Mouse (Mus musculus) limb, embryonic 10.5 days (tissue): Measurements from ENCODE around the gene Ank3. TPM values are rescaled to one million over a fixed set of nuclear protein-coding genes. Genes with fewer than 3 reads are reported as not detected.

Source experiments
- DNase-seq: peaks from one replicate; pipeline ENCODE4 v3.0.0-alpha.2; 2017; ENCODE audit warnings: low spot score
- H3K27ac ChIP-seq: fragments of 300-500 bp; sonication (generic); 2 replicates; pipeline ENCODE4 v1.5.1; 2016; ENCODE audit warnings: mild to moderate bottlenecking
- H3K27me3 ChIP-seq: fragments of 300-500 bp; sonication (generic); 2 replicates; pipeline ENCODE4 v1.6.1; 2016; ENCODE audit warnings: low read depth, mild to moderate bottlenecking; ENCODE audit not compliant: poor library complexity, severe bottlenecking
- H3K36me3 ChIP-seq: fragments of 300-500 bp; sonication (generic); 2 replicates; pipeline ENCODE4 v1.6.1; 2016; ENCODE audit warnings: mild to moderate bottlenecking, moderate library complexity
- H3K4me1 ChIP-seq: fragments of 300-500 bp; sonication (generic); 2 replicates; pipeline ENCODE4 v1.6.1; 2016
- H3K4me3 ChIP-seq: fragments of 300-500 bp; sonication (generic); 2 replicates; pipeline ENCODE4 v1.5.1; 2016; ENCODE audit warnings: mild to moderate bottlenecking, moderate library complexity
- H3K9me3 ChIP-seq: fragments of 300-500 bp; sonication (generic); replicated peaks from 2 replicates; pipeline ENCODE4 v1.6.1; 2016; ENCODE audit warnings: mild to moderate bottlenecking
- WGBS: fragments of 180-500 bp; shearing (Covaris S2); methylation state at CpG from one replicate; pipeline ENCODE4 v1.1.7; 2016; 5-methylcytosine and 5-hydroxymethylcytosine counted together
- polyA plus RNA-seq: library from polyadenylated mRNA; unstranded; fragments of >200 nt; fragmentation: Nextera tagmentation; extraction: Ambion mirVana; gene quantifications from 2 replicates; pipeline ENCODE4 v1.2.1, GENCODE M21; 2016

Gene Ank3
- polyA plus RNA-seq, 1 experiment from 2014 or later = 26.1 TPM

DNA sequence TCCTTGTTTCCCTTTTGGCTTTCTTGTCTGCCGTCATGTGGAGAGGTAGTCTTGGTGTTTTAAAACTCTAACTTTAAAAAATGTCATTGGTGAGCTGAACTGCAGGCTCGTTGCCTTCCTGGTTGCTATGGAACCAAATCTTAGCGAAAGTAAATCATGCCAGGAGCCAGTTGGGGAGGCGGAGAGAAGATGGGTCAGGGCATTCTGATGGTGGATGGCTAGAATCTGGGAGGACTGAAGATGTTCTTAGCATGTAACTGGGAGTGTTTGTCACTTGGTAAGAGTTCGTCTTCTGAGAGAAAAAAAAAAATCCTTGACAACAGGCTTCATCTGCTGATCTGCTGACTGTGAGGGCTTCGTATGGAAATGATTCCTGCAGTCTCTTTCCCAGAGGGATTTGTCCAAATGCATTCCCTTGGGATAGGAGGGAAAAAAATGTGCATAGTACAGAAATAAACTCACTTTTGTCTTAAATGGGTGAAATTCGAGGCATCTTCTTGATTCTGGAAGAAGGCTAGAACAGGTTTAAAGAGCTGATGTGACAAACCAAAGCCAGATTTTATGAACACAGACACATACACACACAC lies 232.3 kb downstream of the Ank3 start:
- 59% methylated on average over 7 of the region's 7 CpGs for WGBS
- DNase-seq = no peak
- H3K4me3 ChIP-seq = no peak overlapping the region
- no peak overlapping the region for H3K27ac ChIP-seq
- H3K9me3 ChIP-seq = no peaks in the 10 kb centered on the region
- no peaks in the 10 kb centered on the region for H3K36me3 ChIP-seq
- H3K27me3 ChIP-seq = no peaks in the 10 kb centered on the region
- H3K4me1 ChIP-seq = peaks cover 19% of the 10 kb centered on the region; the same call in 1 of the 2 replicates

GRCm38 (mm10) chr10:69632885-69633284 lies 234.3 kb downstream of the Ank3 start:
- H3K4me3 ChIP-seq = no peak overlapping the region
- peaks cover 20% of the 10 kb centered on the region for H3K4me1 ChIP-seq
- no peaks in the 10 kb centered on the region for H3K27me3 ChIP-seq
- H3K27ac ChIP-seq = no peak overlapping the region
- no peaks in the 10 kb centered on the region for H3K36me3 ChIP-seq
- 91% methylated on average over 8 of the region's 8 CpGs for WGBS
- no peaks in the 10 kb centered on the region for H3K9me3 ChIP-seq
- no peak for DNase-seq

DNA sequence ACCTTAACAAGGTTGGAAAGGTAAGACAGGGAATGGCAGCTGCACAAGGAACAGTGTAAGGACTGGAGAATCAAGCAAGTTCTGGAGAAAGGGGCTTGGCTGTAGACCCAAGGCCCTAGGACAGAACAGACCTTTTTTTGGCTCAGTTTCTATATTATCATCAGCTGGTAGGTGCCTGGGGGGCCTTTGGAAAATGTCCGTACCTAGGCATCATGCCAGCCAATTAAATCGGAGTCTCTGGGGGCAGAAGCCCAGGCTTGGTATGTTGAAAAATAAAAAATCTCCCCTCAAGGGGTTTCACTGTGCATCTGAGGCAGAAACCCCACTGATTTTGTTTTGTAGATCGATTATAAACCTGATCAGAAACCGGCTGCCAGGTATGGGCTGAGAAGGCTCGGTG lies 236.3 kb downstream of the Ank3 start:
- no peaks in the 10 kb centered on the region for H3K27me3 ChIP-seq
- WGBS = 89% methylated on average over 5 of the region's 5 CpGs
- H3K4me1 ChIP-seq = peaks cover 15% of the 10 kb centered on the region; the same call in 1 of the 2 replicates
- no peaks in the 10 kb centered on the region for H3K9me3 ChIP-seq
- H3K36me3 ChIP-seq = no peaks in the 10 kb centered on the region
- DNase-seq = no peak
- no peak overlapping the region for H3K4me3 ChIP-seq
- H3K27ac ChIP-seq = no peak overlapping the region

DNA sequence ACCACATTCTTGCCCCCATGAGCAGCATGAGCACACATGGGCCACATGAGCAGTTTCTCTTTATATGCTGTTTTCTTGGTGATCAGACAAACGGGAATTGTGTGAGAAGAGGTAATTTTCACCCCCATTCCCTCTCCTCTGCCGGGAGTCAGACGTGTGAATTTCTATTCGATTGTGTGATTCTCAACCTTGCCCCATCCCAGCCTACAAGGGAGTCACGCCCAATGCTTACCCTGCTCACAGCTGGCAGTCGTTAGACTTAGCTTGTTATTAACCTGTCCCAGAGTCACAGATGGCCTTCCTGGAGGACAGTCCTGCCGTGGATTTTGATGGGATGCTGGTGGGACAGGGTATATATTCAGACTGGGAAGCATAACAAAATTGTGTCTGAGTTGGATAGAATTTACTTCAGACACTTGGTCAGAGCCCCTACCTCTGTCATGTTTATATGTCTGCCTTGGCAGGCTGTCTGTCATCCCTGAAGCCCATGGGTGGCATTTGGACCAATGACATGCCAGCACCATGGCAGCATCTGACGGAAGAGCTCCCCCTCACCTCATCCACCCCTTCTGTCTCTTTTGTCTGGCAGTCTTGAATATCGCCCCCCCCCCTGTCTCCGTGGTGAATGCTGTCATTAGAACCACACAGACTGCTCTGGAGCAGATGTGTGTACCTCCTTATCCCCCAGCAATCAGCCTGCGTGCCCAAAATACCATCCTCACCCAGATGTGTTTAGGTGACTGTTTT lies 237.5 kb downstream of the Ank3 start:
- 49% methylated on average over 11 of the region's 11 CpGs for WGBS
- no peak overlapping the region for H3K4me3 ChIP-seq
- H3K36me3 ChIP-seq = no peaks in the 10 kb centered on the region
- no peak overlapping the region for H3K27ac ChIP-seq
- H3K4me1 ChIP-seq = peaks cover 10% of the 10 kb centered on the region; the same call in 1 of the 2 replicates
- H3K27me3 ChIP-seq = no peaks in the 10 kb centered on the region
- DNase-seq = no peak
- no peaks in the 10 kb centered on the region for H3K9me3 ChIP-seq

- Histone ChIP-seq H3K4me1 (peaks cover 13% of the 10 kb centered on the region; the same call in 1 of the 2 replicates), H3K36me3 (no peaks in the 10 kb centered on the region), H3K9me3 (no peaks in the 10 kb centered on the region), H3K27ac (no peak overlapping the region), H3K27me3 (no peaks in the 10 kb centered on the region), H3K4me3 (no peak overlapping the region)
- no peak for DNase-seq
- WGBS = 93% methylated on average over 6 of the region's 6 CpGs
Measured at GRCm38 (mm10) chr10:69639138-69639537, 240.6 kb downstream of the Ank3 start.

DNA sequence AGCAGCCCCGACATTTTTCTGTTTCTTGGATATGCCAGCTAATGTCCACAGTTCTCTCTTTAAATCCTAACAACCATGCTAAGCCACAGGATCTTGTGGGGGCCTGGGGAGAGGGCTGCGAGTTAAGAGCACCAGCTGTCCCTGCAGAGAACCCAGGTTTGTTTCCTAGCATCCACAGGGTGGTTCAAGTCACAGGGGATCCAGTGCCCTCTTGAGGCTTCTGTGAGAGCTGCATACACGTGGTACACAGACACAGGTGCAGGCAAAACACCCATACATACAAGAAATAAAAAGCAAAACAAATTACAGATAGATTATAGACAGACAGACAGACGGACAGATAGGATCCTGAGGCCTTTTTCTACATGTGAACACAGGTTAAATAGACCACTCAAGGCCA lies 242.0 kb downstream of the Ank3 start:
- Histone ChIP-seq H3K9me3 (no peaks in the 10 kb centered on the region), H3K4me1 (peaks cover 12% of the 10 kb centered on the region; the same call in 1 of the 2 replicates), H3K27me3 (no peaks in the 10 kb centered on the region), H3K27ac (no peak overlapping the region), H3K36me3 (no peaks in the 10 kb centered on the region), H3K4me3 (no peak overlapping the region)
- no peak for DNase-seq
- WGBS = 86% methylated on average over 4 of the region's 4 CpGs

- no peak overlapping the region for H3K27ac ChIP-seq
- no peaks in the 10 kb centered on the region for H3K36me3 ChIP-seq
- H3K4me1 ChIP-seq = peaks cover 3% of the 10 kb centered on the region; the same call in 1 of the 2 replicates
- DNase-seq = no peak
- 79% methylated on average over 3 of the region's 3 CpGs for WGBS
- H3K4me3 ChIP-seq = no peak overlapping the region
- no peaks in the 10 kb centered on the region for H3K9me3 ChIP-seq
- no peaks in the 10 kb centered on the region for H3K27me3 ChIP-seq
Measured at GRCm38 (mm10) chr10:69643481-69643880, 244.9 kb downstream of the Ank3 start.

- no peak overlapping the region for H3K4me3 ChIP-seq
- no peak overlapping the region for H3K27ac ChIP-seq
- H3K4me1 ChIP-seq = peaks cover 3% of the 10 kb centered on the region; the same call in 1 of the 2 replicates
- H3K27me3 ChIP-seq = no peaks in the 10 kb centered on the region
- 89% methylated on average over 6 of the region's 6 CpGs for WGBS
- no peak for DNase-seq
- no peaks in the 10 kb centered on the region for H3K9me3 ChIP-seq
- H3K36me3 ChIP-seq = no peaks in the 10 kb centered on the region
Measured at GRCm38 (mm10) chr10:69643986-69644385, 245.4 kb downstream of the Ank3 start.

DNA sequence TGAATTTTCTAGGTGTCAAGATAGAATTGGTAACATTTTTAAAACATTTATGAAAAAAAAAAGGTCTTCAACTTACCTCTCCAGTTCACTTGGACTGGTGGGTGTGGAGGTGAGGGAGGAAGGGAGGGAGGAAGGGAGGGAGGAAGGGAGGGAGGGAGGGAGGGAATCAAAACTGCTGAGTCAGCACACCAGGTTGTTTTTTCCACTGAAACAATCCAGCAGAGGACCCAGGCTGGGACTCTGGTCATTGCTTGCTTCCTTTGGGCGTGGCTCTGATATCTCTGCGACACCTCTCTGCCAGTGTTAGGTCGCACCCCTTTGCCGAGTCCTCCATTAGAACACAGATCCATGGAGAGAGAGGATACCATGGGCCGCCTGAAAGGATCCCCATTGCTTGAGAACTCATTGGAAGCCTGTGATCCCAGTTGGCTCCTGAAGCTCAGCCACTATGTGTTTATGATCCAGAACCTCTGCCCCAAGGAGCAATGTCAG lies 246.8 kb downstream of the Ank3 start:
- H3K27ac ChIP-seq = no peak overlapping the region
- 84% methylated on average over 5 of the region's 5 CpGs for WGBS

GRCm38 (mm10) chr10:69645929-69646328 lies 247.4 kb downstream of the Ank3 start:
- H3K27ac ChIP-seq = no peak overlapping the region

More for the DNA sequence above, 246.8 kb downstream of the Ank3 start:
- Histone ChIP-seq H3K36me3 (no peaks in the 10 kb centered on the region), H3K4me3 (no peak overlapping the region), H3K9me3 (no peaks in the 10 kb centered on the region), H3K4me1 (peaks cover 7% of the 10 kb centered on the region), H3K27me3 (no peaks in the 10 kb centered on the region)
- DNase-seq = no peak

DNA sequence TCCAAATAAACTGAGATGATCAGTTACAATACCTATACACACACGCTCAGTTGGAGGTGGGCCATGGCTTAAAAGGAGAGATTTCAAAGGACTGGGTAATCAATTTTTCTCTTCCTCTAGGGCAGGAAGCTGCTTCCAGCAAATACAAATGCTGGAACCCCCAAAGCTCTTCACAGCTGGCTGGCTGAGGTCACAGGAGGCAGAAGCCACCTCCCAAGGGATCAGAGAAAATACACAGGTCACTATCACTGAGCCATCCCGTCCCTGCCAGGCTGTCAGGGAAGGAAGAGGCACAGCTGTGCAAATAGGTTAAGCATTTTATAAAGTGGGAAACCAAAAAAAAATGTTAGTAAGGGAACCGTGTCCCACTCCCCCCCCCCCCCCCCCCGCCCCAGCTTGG lies 251.5 kb downstream of the Ank3 start:
- H3K4me1 ChIP-seq = peaks cover 26% of the 10 kb centered on the region
- DNase-seq = no peak

More at GRCm38 (mm10) chr10:69645929-69646328, 247.4 kb downstream of the Ank3 start:
- Histone ChIP-seq H3K9me3 (no peaks in the 10 kb centered on the region), H3K4me3 (no peak overlapping the region), H3K36me3 (no peaks in the 10 kb centered on the region), H3K27me3 (no peaks in the 10 kb centered on the region), H3K4me1 (peaks cover 11% of the 10 kb centered on the region)
- DNase-seq = no peak
- WGBS = 95% methylated on average over 9 of the region's 9 CpGs

GRCm38 (mm10) chr10:69652660-69653059 lies 254.1 kb downstream of the Ank3 start:
- no peak for DNase-seq
- no peaks in the 10 kb centered on the region for H3K9me3 ChIP-seq
- 67% methylated on average over 5 of the region's 5 CpGs for WGBS
- peaks cover 28% of the 10 kb centered on the region for H3K4me1 ChIP-seq
- no peaks in the 10 kb centered on the region for H3K36me3 ChIP-seq
- 0 out of 2 replicates have a peak overlapping the region, but pooled peaks have one; percentile 28 for H3K27ac ChIP-seq
- no peak overlapping the region for H3K4me3 ChIP-seq
- H3K27me3 ChIP-seq = no peaks in the 10 kb centered on the region

More for the DNA sequence above, 251.5 kb downstream of the Ank3 start:
- Histone ChIP-seq H3K36me3 (no peaks in the 10 kb centered on the region), H3K9me3 (no peaks in the 10 kb centered on the region), H3K4me3 (no peak overlapping the region), H3K27ac (no peak overlapping the region), H3K27me3 (no peaks in the 10 kb centered on the region)
- 59% methylated on average over 4 of the region's 4 CpGs for WGBS

GRCm38 (mm10) chr10:69653121-69653677 lies 254.6 kb downstream of the Ank3 start:
- DNase-seq = no peak
- Histone ChIP-seq H3K4me1 (peaks cover 28% of the 10 kb centered on the region), H3K27ac (0 out of 2 replicates have a peak overlapping the region, but pooled peaks have one; percentile 28), H3K27me3 (no peaks in the 10 kb centered on the region), H3K36me3 (no peaks in the 10 kb centered on the region), H3K9me3 (no peaks in the 10 kb centered on the region), H3K4me3 (no peak overlapping the region)
- 36% methylated on average over 5 of the region's 5 CpGs for WGBS
